24 mouse cellular contexts compared by ENCODE assay signal in the genomic region with DNA sequence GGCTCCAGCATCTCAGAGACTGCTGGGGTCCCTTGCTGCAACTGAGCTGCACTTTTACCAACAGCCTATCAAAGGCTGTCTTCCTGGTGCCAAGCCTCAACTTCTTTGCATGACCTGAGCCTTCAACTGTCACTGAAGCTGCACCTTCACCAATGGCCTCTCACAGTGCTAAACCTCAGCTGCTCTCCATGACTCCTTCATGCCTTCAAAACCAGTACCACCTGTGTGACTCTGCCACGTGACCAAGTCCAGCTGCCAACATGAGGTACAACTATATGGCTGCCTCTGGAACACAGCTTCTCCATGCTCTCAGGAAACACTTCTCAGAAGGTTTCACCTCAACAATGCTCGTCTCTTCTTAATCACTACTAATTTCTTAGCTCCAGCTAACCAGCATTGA. TPM values are rescaled to one million over a fixed set of nuclear protein-coding genes. Genes with fewer than 3 reads are reported as not detected.
"Had no signal": no experiment of that assay in that cellular context is flagged by ENCODE, and none has a peak within 500 bp of the region (broad histone marks: within the 10 kb centered on the region; RNA-seq: fewer than 3 reads in every experiment).

No protein-coding gene starts in this region.

- H3K27me3 ChIP-seq: limb, embryonic 12.5 days; limb, embryonic 15.5 days; liver, embryonic 12.5 days; liver, embryonic 15.5 days; lung, embryonic 15.5 days; neural tube, embryonic 13.5 days; stomach, embryonic 15.5 days had no signal

- H3K4me3 ChIP-seq: limb, embryonic 12.5 days; limb, embryonic 15.5 days; liver, embryonic 12.5 days; liver, embryonic 15.5 days; lung, embryonic 15.5 days; midbrain, embryonic 12.5 days; midbrain, embryonic 15.5 days; myocyte; neural tube, embryonic 13.5 days; stomach, embryonic 15.5 days had no signal

- H3K4me1 ChIP-seq: limb, embryonic 12.5 days; limb, embryonic 15.5 days; liver, embryonic 12.5 days; liver, embryonic 15.5 days; lung, embryonic 15.5 days; neural tube, embryonic 13.5 days; stomach, embryonic 15.5 days had no signal

- ATAC-seq: liver, embryonic 12.5 days; midbrain, embryonic 15.5 days had no signal

- H3K9ac ChIP-seq: limb, embryonic 12.5 days; limb, embryonic 15.5 days; liver, embryonic 12.5 days; liver, embryonic 15.5 days; lung, embryonic 15.5 days; midbrain, embryonic 12.5 days; midbrain, embryonic 15.5 days; neural tube, embryonic 13.5 days; stomach, embryonic 15.5 days had no signal

- H3K27ac ChIP-seq: limb, embryonic 12.5 days; limb, embryonic 15.5 days; liver, embryonic 12.5 days; liver, embryonic 15.5 days; lung, embryonic 15.5 days; midbrain, embryonic 12.5 days; midbrain, embryonic 15.5 days; neural tube, embryonic 13.5 days; stomach, embryonic 15.5 days had no signal

- H3K36me3 ChIP-seq: limb, embryonic 12.5 days; limb, embryonic 15.5 days; liver, embryonic 12.5 days; liver, embryonic 15.5 days; lung, embryonic 15.5 days; midbrain, embryonic 12.5 days; midbrain, embryonic 15.5 days; neural tube, embryonic 13.5 days; stomach, embryonic 15.5 days had no signal

- H3K9me3 ChIP-seq: limb, embryonic 12.5 days; limb, embryonic 15.5 days; liver, embryonic 12.5 days; liver, embryonic 15.5 days; lung, embryonic 15.5 days; midbrain, embryonic 12.5 days; midbrain, embryonic 15.5 days; neural tube, embryonic 13.5 days; stomach, embryonic 15.5 days had no signal

- H3K4me2 ChIP-seq: limb, embryonic 12.5 days; limb, embryonic 15.5 days; liver, embryonic 12.5 days; liver, embryonic 15.5 days; lung, embryonic 15.5 days; midbrain, embryonic 12.5 days; midbrain, embryonic 15.5 days; neural tube, embryonic 13.5 days; stomach, embryonic 15.5 days had no signal

- DNase-seq: kidney, adult 11 months; kidney, adult 9 months; kidney, postnatal 14 days; kidney, postnatal 4 days; left cerebral cortex, postnatal 4 days; lung, adult 18-20 months; lung, postnatal 10 days; lung, postnatal 4 days; retina, postnatal 1 day; right cerebral cortex, postnatal 25 days; spleen, adult 18-20 months had no signal

RNA-seq across cellular contexts. Expression of a gene that starts 16.2 kb away (rescaled TPM):
- total RNA-seq: megakaryocyte progenitor cell, adult 5-6 weeks; megakaryocyte-erythroid progenitor cell, adult 5-6 weeks had no signal
- polyA plus RNA-seq: intestine, embryonic 14.5 days; limb, embryonic 12.5 days; limb, embryonic 15.5 days; liver, embryonic 12.5 days; liver, embryonic 15.5 days had no signal
